Mouse (Mus musculus) embryo, embryonic 11.5 days (tissue): ENCODE measurements around the gene Olfr651.
"Not testable (repeated sequence)": the region's sequence is repeated elsewhere in the genome, so short reads cannot be mapped to it uniquely, and the experiment has no call there.

Source experiments
- DNase-seq: peaks from one replicate; pipeline ENCODE4 v3.0.0-alpha.2; 2012; ENCODE audit warnings: low read depth, low spot score

Gene Olfr651

DNA sequence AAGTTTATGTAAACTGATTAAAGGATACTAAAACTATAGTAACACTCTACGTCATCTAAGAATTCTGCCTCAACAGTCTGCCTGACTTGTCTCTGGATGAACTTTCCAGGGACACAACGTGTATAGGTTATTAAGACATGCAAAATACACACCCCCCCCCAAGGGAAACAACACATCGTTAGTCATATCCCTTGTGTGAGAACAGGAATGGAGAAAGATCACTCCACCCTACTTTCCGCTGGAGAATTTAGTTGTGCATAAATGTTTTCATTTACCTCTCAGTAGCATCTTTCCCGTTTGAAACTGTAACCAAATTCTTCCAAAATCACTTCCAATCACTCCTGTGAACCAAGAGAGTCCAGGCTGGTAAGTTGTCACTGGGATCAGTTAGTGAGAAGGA, at the start of gene Olfr651:
TSS of gene Olfr651 (plus strand) at position 301 of the 400 bp plus-strand sequence.
- DNase-seq = no peak

DNA sequence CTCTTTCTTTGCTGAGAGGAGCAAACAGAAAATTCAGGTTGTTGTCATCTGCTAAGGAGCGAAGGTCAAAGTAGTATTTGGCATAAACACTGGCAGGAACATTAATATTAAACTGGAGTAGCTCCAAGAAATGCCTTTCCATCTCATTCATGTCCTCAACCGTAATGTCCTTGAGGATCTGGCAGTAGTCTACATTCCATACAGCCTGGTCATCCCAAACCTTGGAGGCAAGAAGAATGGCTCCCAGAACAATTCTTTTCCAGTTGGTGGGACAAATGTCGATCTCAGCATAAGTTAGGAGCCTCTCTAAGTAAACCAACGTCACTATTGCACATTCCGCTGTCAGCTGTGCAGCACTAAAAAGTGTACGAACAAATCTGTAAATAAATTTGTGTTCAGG, 48.7 kb upstream of the Olfr651 start:
- not testable (repeated sequence) for DNase-seq

GRCm38 (mm10) chr7:104501589-104502371, 48.2 kb upstream of the Olfr651 start:
- no peak for DNase-seq

- DNase-seq = not testable (repeated sequence)
Observed at GRCm38 (mm10) chr7:104507421-104508065, 42.4 kb upstream of the Olfr651 start, which contains the start of gene Trim30d. Gene Trim30d, minus strand, starts transcription at chr7:104507849.

DNA sequence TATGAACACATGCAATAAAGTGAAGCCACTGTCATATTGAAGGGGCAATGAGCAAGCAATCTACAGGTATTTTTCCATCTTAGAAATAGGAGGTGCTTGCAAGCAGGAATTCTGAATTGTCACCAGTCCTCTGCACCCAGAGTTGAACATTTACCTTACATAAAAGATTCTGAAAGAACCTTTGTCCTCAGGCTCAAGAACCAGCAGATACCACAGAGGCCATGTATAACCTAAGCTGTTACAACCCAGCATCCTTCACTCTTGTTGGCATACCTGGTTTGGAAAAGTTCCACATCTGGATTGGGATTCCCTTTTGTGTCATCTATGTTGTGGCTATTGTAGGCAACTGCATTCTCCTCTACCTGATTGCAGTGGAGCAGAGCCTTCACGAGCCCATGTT, 2.8 kb downstream of the Olfr651 start:
- DNase-seq = no peak

DNA sequence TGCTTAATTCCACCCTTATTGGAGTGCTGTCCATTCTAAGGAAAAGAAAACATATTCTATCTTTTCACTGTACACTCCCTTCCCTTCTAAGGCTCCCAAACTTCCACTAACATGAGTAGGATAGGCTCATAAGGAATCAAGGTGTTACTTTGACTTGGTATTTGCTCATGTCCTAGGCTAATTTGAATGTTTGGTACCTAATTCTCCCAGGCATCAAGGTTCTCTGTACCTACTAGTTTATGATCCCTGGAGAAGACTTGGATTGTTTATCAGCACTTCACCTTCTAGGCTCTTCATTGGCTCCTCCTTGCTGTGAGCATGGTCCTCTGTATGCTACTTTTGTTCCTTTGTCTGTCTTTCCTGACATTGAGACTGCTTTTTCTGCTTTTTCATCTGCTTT, 10.7 kb downstream of the Olfr651 start, which contains the start of gene Olfr652:
TSS of gene Olfr652 (plus strand) at position 301 of the 400 bp plus-strand sequence.
- no peak for DNase-seq

DNA sequence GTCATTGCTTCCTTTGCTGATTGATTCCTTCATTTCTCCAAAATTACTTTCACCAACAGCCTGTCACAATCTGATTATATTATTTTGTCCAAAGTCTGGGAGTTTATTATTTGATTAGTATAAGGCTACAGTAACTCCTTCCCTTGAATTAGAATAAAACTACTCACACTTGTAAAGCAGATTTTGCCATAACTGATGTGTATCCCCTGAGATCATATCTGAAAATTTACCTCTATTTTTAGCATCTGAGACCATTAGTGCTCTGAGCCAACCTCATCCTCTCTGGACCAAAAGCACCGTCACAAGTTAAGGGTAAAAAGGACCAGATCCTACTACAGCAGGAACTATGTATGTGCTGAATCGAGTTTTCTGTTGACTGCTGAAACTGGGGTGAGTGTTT, 27.1 kb downstream of the Olfr651 start, which contains the start of gene Olfr653:
TSS of gene Olfr653 (plus strand) at position 301 of the 400 bp plus-strand sequence.
- DNase-seq = no peak

DNA sequence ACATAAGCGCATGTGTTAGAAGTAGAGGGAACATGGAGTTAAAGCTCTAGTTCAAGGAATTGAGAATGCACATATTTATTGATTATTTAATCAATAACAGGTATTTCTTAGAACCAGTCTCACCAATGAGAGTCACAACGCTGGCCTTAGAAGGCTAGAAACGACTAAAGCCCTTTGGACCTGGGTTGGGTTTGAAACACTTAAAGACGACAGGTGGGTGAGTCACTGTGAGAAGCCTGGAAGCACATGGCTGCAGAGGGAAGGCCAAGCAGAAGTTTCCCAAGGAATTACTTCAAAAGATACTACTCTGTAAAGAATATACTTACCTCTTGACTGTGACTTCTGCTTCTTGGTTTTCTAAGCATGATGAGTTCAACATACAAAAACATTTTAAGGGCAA, 30.9 kb downstream of the Olfr651 start:
- no peak for DNase-seq

DNA sequence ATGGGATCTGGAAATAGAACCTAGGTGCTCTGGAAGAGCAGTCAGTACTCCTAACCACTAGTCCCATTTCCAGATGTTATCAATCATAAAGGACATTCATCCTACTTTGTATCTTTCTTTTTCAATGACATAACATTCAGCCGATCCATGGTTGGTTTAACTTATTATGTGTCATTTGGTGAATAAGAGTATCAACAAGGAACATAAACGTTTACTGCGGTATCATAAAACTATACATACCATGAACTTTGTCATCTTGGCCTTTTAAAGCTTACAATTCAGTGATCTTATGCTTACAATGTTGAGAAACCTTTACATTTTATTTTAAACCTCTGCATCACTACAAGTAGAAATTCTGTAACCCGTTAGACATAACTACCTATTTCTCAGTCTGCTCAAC, 31.5 kb downstream of the Olfr651 start:
- DNase-seq = no peak

- no peak for DNase-seq
Observed at GRCm38 (mm10) chr7:104586725-104587124, 36.8 kb downstream of the Olfr651 start, which contains the start of gene Olfr654. Gene Olfr654, plus strand, starts transcription at chr7:104587025.

- DNase-seq = no peak
Observed at GRCm38 (mm10) chr7:104588274-104588673, 38.3 kb downstream of the Olfr651 start.

- DNase-seq = no peak
Observed at GRCm38 (mm10) chr7:104601679-104602078, 51.7 kb downstream of the Olfr651 start, which contains the start of gene Olfr655. Gene Olfr655, minus strand, starts transcription at chr7:104601779.

- DNase-seq = peak; percentile 11
Observed at GRCm38 (mm10) chr7:104603173-104603572, 53.2 kb downstream of the Olfr651 start.
